Mouse (Mus musculus): Measurements from ENCODE around the gene Ugt1a6a. TPM values are rescaled to one million over a fixed set of nuclear protein-coding genes. Genes with fewer than 3 reads are reported as not detected.

Ugt1a6a gene
- total RNA-seq, 2 experiments from 2014 or later = 0.16 TPM; not detected in 1

- DNase-seq = no peak
- intact Hi-C loops (cut with DNase I) = no loop called here
Observed at GRCm38 (mm10) chr1:88262961-88263360, 128.4 kb downstream of the Ugt1a6a start.

GRCm38 (mm10) chr1:88263778-88264177 is 129.2 kb downstream of the Ugt1a6a start:
- intact Hi-C loops (cut with DNase I) = no loop called here
- DNase-seq = no peak

GRCm38 (mm10) chr1:88264237-88264868 is 129.7 kb downstream of the Ugt1a6a start:
- intact Hi-C loops (cut with DNase I) = no loop called here
- no peak for DNase-seq

GRCm38 (mm10) chr1:88264869-88265240 is 130.2 kb downstream of the Ugt1a6a start:
- intact Hi-C loops (cut with DNase I) = no loop called here
- DNase-seq = peak; percentile 51

GRCm38 (mm10) chr1:88266123-88266522 is 131.5 kb downstream of the Ugt1a6a start:
- intact Hi-C loops (cut with DNase I) = no loop called here
- no peak for DNase-seq

- intact Hi-C loops (cut with DNase I) = no loop called here
- DNase-seq = no peak
Observed at GRCm38 (mm10) chr1:88267489-88267888, 132.9 kb downstream of the Ugt1a6a start.

GRCm38 (mm10) chr1:88268070-88268469 is 133.5 kb downstream of the Ugt1a6a start:
- intact Hi-C loops (cut with DNase I) = no loop called here
- no peak for DNase-seq

Other genes with a start within 250 kb of the Ugt1a6a start
- gene Usp40, start 126.3 kb upstream of the Ugt1a6a start, total RNA-seq (2021) = 10 to 100 TPM; 27.9 to 29.8 TPM
- gene Ugt1a10, start 79.4 kb upstream of the Ugt1a6a start, total RNA-seq (2021) = not detected
- not detected for gene Ugt1a9, start 64.0 kb upstream of the Ugt1a6a start, total RNA-seq (2021)
- not detected for gene Ugt1a8, start 47.0 kb upstream of the Ugt1a6a start, total RNA-seq (2021)
- under 1 TPM; 0.40 to 0.56 TPM for gene Ugt1a7c, start 39.7 kb upstream of the Ugt1a6a start, total RNA-seq (2021)
- gene Ugt1a6b, start 31.6 kb upstream of the Ugt1a6a start, total RNA-seq (2021) = not detected
- gene Ugt1a5, start 31.2 kb downstream of the Ugt1a6a start, total RNA-seq (2021) = under 1 TPM in 1 of 2 experiments, not detected in 1; 0.36 TPM
- under 1 TPM in 1 of 2 experiments, not detected in 1; 0.38 TPM for gene Ugt1a2, start 65.8 kb downstream of the Ugt1a6a start, total RNA-seq (2021)
- 1 to 10 TPM; 4.9 to 5.9 TPM for gene Dnajb3, start 71.0 kb downstream of the Ugt1a6a start, total RNA-seq (2021)
- under 1 TPM in 1 of 2 experiments, not detected in 1; 0.34 TPM for gene Ugt1a1, start 77.2 kb downstream of the Ugt1a6a start, total RNA-seq (2021)
- gene Mroh2a, start 92.2 kb downstream of the Ugt1a6a start, total RNA-seq (2021) = under 1 TPM; 0.04 to 0.20 TPM
- gene Hjurp, start 142.8 kb downstream of the Ugt1a6a start, total RNA-seq (2021) = 10 to 100 TPM; 75.3 to 78.8 TPM
- 1 to 10 TPM in 1 of 2 experiments, under 1 TPM in 1; 0.82 to 1.2 TPM for gene Trpm8, start 142.9 kb downstream of the Ugt1a6a start, total RNA-seq (2021)